Mouse (Mus musculus): ENCODE measurements at regions not wholly inside any gene's neighbourhood (a gene's known extent, or its start where the extent isn't known, plus 50 kb on each side); places are given as distances from the start of the nearest gene placed in this dataset.
A peak's percentile ranks its signal among the peaks of the same experiment; 100 is the strongest.
"Not testable (repeated sequence)": the region's sequence is repeated elsewhere in the genome, so short reads cannot be mapped to it uniquely, and the experiment has no call there.

- H3K4me3 ChIP-seq (replicated peaks; ENCODE audit: low read length): no peak overlapping the region
- 48% methylated on average over 3 of the region's 3 CpGs for WGBS
- no peaks in the 10 kb centered on the region for H3K36me3 ChIP-seq (ENCODE audit: control insufficient read depth, insufficient read depth)
- no peaks in the 10 kb centered on the region for H3K9me3 ChIP-seq (ENCODE audit: control insufficient read depth, low read length)
- peaks cover 19% of the 10 kb centered on the region for H3K4me1 ChIP-seq (replicated peaks; ENCODE audit: control insufficient read depth, insufficient read depth, low read length)
- no peak for ATAC-seq
- no peak overlapping the region for H3K9ac ChIP-seq (replicated peaks; ENCODE audit: low read depth, low read length)
- H3K4me2 ChIP-seq (ENCODE audit: low read length): no peak overlapping the region
- H3K27me3 ChIP-seq (replicated peaks; ENCODE audit: control insufficient read depth, insufficient read depth, low read length): no peaks in the 10 kb centered on the region
- H3K27ac ChIP-seq (ENCODE audit: low read length): no peak overlapping the region
Observed at GRCm38 (mm10) chr7:138006971-138007370, 390.6 kb downstream of the Tcerg1l start.

- no peak overlapping the region for H3K9ac ChIP-seq (replicated peaks; ENCODE audit: low read depth, low read length)
- peak; percentile 52; the same call in 1 of the 2 replicates for ATAC-seq
- H3K36me3 ChIP-seq (ENCODE audit: control insufficient read depth, insufficient read depth): no peaks in the 10 kb centered on the region
- peaks cover 19% of the 10 kb centered on the region for H3K4me1 ChIP-seq (replicated peaks; ENCODE audit: control insufficient read depth, insufficient read depth, low read length)
- 5% methylated on average over 3 of the region's 3 CpGs for WGBS
- H3K27me3 ChIP-seq (replicated peaks; ENCODE audit: control insufficient read depth, insufficient read depth, low read length): no peaks in the 10 kb centered on the region
- H3K9me3 ChIP-seq (ENCODE audit: control insufficient read depth, low read length): no peaks in the 10 kb centered on the region
- H3K4me3 ChIP-seq (replicated peaks; ENCODE audit: low read length): no peak overlapping the region
- H3K27ac ChIP-seq (ENCODE audit: low read length): peak overlapping the region; percentile 41; the same call in 1 of the 2 replicates
- no peak overlapping the region for H3K4me2 ChIP-seq (ENCODE audit: low read length)
Observed at GRCm38 (mm10) chr7:138008601-138009000, 388.9 kb downstream of the Tcerg1l start.

DNA sequence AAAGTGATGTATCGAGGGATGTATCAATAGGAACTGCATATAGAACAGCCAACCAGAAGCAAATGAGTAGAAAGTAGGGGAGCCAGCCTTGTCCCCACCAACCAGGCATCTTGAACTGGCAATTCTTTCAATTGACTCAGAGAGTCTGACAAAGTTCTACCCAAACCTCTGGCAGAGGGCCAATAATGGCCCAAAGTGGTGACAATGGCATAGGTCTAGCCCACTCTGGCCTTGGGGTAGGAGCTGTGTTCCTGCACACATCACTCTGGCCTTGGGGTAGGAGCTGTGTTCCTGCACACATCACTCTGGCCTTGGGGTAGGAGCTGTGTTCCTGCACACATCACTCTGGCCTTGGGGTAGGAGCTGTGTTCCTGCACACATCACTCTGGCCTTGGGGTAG, 373.5 kb downstream of the Tcerg1l start:
- H3K4me3 ChIP-seq (replicated peaks; ENCODE audit: low read length): not testable (repeated sequence)
- WGBS: 96% methylated on average over 1 of the region's 1 CpGs

GRCm38 (mm10) chr7:138051696-138052095, 345.8 kb downstream of the Tcerg1l start:
- ATAC-seq: no peak
- 57% methylated on average over 2 of the region's 2 CpGs for WGBS

More for the DNA sequence above, 373.5 kb downstream of the Tcerg1l start:
- H3K9me3 ChIP-seq (ENCODE audit: control insufficient read depth, low read length); ATAC-seq; H3K27ac ChIP-seq (ENCODE audit: low read length); H3K9ac ChIP-seq (replicated peaks; ENCODE audit: low read depth, low read length); H3K4me2 ChIP-seq (ENCODE audit: low read length); H3K36me3 ChIP-seq (ENCODE audit: control insufficient read depth, insufficient read depth); H3K4me1 ChIP-seq (replicated peaks; ENCODE audit: control insufficient read depth, insufficient read depth, low read length); H3K27me3 ChIP-seq (replicated peaks; ENCODE audit: control insufficient read depth, insufficient read depth, low read length): not testable (repeated sequence)

DNA sequence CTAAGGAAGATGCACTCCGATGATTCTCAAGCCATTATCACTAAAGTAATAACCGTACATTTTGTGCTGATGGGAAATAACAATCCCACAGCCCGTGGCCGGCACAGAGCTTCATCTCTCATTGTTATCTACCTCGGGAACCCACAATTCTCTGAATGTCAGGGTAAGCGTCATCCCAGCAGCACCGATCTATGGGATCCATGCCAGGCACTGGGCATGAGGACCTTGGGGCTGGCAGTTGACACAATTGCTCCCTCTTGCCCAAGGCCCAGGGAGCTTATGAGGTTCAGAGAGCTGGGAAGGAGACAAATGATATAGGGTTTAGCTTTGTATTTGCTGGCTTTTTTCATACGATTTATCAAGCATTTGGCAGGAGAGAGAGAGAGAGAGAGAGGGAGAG, 342.8 kb downstream of the Tcerg1l start:
- Histone ChIP-seq H3K27ac (ENCODE audit: low read length) (no peak overlapping the region), H3K4me2 (ENCODE audit: low read length) (no peak overlapping the region), H3K4me3 (replicated peaks; ENCODE audit: low read length) (no peak overlapping the region), H3K9ac (replicated peaks; ENCODE audit: low read depth, low read length) (no peak overlapping the region), H3K27me3 (replicated peaks; ENCODE audit: control insufficient read depth, insufficient read depth, low read length) (no peaks in the 10 kb centered on the region), H3K4me1 (replicated peaks; ENCODE audit: control insufficient read depth, insufficient read depth, low read length) (no peaks in the 10 kb centered on the region), H3K36me3 (ENCODE audit: control insufficient read depth, insufficient read depth) (no peaks in the 10 kb centered on the region), H3K9me3 (ENCODE audit: control insufficient read depth, low read length) (no peaks in the 10 kb centered on the region)
- WGBS: 87% methylated on average over 8 of the region's 8 CpGs
- no peak for ATAC-seq

More at GRCm38 (mm10) chr7:138051696-138052095, 345.8 kb downstream of the Tcerg1l start:
- no peaks in the 10 kb centered on the region for H3K36me3 ChIP-seq (ENCODE audit: control insufficient read depth, insufficient read depth)
- H3K9me3 ChIP-seq (ENCODE audit: control insufficient read depth, low read length): no peaks in the 10 kb centered on the region
- no peak overlapping the region for H3K9ac ChIP-seq (replicated peaks; ENCODE audit: low read depth, low read length)
- H3K4me3 ChIP-seq (replicated peaks; ENCODE audit: low read length): no peak overlapping the region
- H3K27me3 ChIP-seq (replicated peaks; ENCODE audit: control insufficient read depth, insufficient read depth, low read length): no peaks in the 10 kb centered on the region
- H3K4me1 ChIP-seq (replicated peaks; ENCODE audit: control insufficient read depth, insufficient read depth, low read length): no peaks in the 10 kb centered on the region
- H3K27ac ChIP-seq (ENCODE audit: low read length): no peak overlapping the region
- no peak overlapping the region for H3K4me2 ChIP-seq (ENCODE audit: low read length)

GRCm38 (mm10) chr7:138061116-138061515, 336.4 kb downstream of the Tcerg1l start:
- H3K4me1 ChIP-seq (replicated peaks; ENCODE audit: control insufficient read depth, insufficient read depth, low read length): no peaks in the 10 kb centered on the region
- no peak overlapping the region for H3K4me3 ChIP-seq (replicated peaks; ENCODE audit: low read length)
- no peak overlapping the region for H3K27ac ChIP-seq (ENCODE audit: low read length)
- H3K27me3 ChIP-seq (replicated peaks; ENCODE audit: control insufficient read depth, insufficient read depth, low read length): no peaks in the 10 kb centered on the region
- no peak for ATAC-seq
- H3K36me3 ChIP-seq (ENCODE audit: control insufficient read depth, insufficient read depth): no peaks in the 10 kb centered on the region
- no peaks in the 10 kb centered on the region for H3K9me3 ChIP-seq (ENCODE audit: control insufficient read depth, low read length)
- 43% methylated on average over 7 of the region's 7 CpGs for WGBS
- H3K4me2 ChIP-seq (ENCODE audit: low read length): no peak overlapping the region
- no peak overlapping the region for H3K9ac ChIP-seq (replicated peaks; ENCODE audit: low read depth, low read length)

DNA sequence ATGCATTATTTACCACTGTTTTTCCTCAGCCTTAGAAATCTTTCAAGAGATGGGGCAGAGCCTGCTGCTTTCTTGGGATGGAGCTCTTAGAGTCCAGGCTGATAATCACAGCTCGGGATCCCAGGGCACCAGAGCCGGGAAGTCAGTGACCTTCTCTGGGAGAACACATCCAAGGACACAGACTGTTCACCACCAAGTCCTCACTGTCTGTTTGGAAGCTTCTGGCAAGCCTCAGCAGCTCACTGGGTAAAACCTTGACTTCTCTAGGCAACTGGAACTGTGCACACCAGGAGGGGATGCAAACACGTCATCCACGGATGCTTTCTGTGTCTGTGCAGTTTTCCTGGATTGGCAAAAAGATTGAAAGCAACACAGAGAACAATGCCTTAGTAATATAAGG, 330.6 kb downstream of the Tcerg1l start:
- H3K9me3 ChIP-seq (ENCODE audit: control insufficient read depth, low read length): no peaks in the 10 kb centered on the region
- no peak overlapping the region for H3K27ac ChIP-seq (ENCODE audit: low read length)
- H3K4me1 ChIP-seq (replicated peaks; ENCODE audit: control insufficient read depth, insufficient read depth, low read length): no peaks in the 10 kb centered on the region
- H3K36me3 ChIP-seq (ENCODE audit: control insufficient read depth, insufficient read depth): no peaks in the 10 kb centered on the region
- H3K9ac ChIP-seq (replicated peaks; ENCODE audit: low read depth, low read length): no peak overlapping the region
- no peak overlapping the region for H3K4me3 ChIP-seq (replicated peaks; ENCODE audit: low read length)
- no peak overlapping the region for H3K4me2 ChIP-seq (ENCODE audit: low read length)
- WGBS: 77% methylated on average over 4 of the region's 4 CpGs
- no peak for ATAC-seq
- no peaks in the 10 kb centered on the region for H3K27me3 ChIP-seq (replicated peaks; ENCODE audit: control insufficient read depth, insufficient read depth, low read length)

DNA sequence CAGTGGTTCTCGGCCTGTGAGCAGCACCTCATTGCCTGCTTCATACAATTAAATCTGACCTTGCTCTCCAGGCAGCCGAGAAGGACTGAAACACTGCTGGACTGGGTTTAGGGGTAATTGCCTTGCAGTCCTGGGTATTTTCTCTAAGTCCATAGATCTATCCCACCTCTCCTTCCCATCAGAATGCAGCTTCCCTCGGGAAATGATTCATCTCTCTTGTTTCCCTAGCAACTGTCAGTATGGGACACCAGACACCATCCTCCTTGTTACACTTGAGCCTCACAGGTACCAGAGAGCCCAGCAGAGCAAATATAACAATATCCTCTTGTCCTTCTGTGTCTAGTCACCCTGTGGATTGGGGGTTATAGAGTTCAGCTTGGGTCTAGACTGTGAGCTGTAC, 322.3 kb downstream of the Tcerg1l start:
- Histone ChIP-seq H3K27ac (ENCODE audit: low read length) (no peak overlapping the region), H3K36me3 (ENCODE audit: control insufficient read depth, insufficient read depth) (no peaks in the 10 kb centered on the region), H3K4me2 (ENCODE audit: low read length) (no peak overlapping the region), H3K4me1 (replicated peaks; ENCODE audit: control insufficient read depth, insufficient read depth, low read length) (no peaks in the 10 kb centered on the region), H3K4me3 (replicated peaks; ENCODE audit: low read length) (no peak overlapping the region), H3K9ac (replicated peaks; ENCODE audit: low read depth, low read length) (no peak overlapping the region), H3K27me3 (replicated peaks; ENCODE audit: control insufficient read depth, insufficient read depth, low read length) (no peaks in the 10 kb centered on the region), H3K9me3 (ENCODE audit: control insufficient read depth, low read length) (no peaks in the 10 kb centered on the region)
- 64% methylated on average over 3 of the region's 3 CpGs for WGBS
- ATAC-seq: no peak

- 0 out of 2 replicates have a peak, but pooled peaks have one; percentile 28 for ATAC-seq
- 18% methylated on average over 5 of the region's 5 CpGs for WGBS
- H3K27me3 ChIP-seq (replicated peaks; ENCODE audit: control insufficient read depth, insufficient read depth, low read length): 0 out of 2 replicates have a peak, but pooled peaks cover 3% of the 10 kb centered on the region
Observed at GRCm38 (mm10) chr7:138083980-138084379, 313.6 kb downstream of the Tcerg1l start.

More at GRCm38 (mm10) chr7:138083980-138084379, 313.6 kb downstream of the Tcerg1l start:
- Histone ChIP-seq H3K27ac (ENCODE audit: low read length) (no peak overlapping the region), H3K9me3 (ENCODE audit: control insufficient read depth, low read length) (no peaks in the 10 kb centered on the region), H3K4me3 (replicated peaks; ENCODE audit: low read length) (no peak overlapping the region), H3K36me3 (ENCODE audit: control insufficient read depth, insufficient read depth) (no peaks in the 10 kb centered on the region), H3K4me1 (replicated peaks; ENCODE audit: control insufficient read depth, insufficient read depth, low read length) (no peaks in the 10 kb centered on the region), H3K9ac (replicated peaks; ENCODE audit: low read depth, low read length) (no peak overlapping the region), H3K4me2 (ENCODE audit: low read length) (no peak overlapping the region)
